Mouse (Mus musculus) embryonic facial prominence, embryonic 14.5 days (tissue): ENCODE measurements around the gene Ugt1a9. TPM values are rescaled to one million over a fixed set of nuclear protein-coding genes. Genes with fewer than 3 reads are reported as not detected.
"Not testable (repeated sequence)": the region's sequence is repeated elsewhere in the genome, so short reads cannot be mapped to it uniquely, and the experiment has no call there.

Source experiments
- ATAC-seq: fragments of 200-750 bp; cut with Nextera tagmentation; 2 replicates; pipeline ENCODE4 v1.8.0; 2017; ENCODE audit warnings: low read depth, moderate number of reproducible peaks, moderate TSS enrichment
- DNase-seq: peaks from one replicate; pipeline ENCODE4 v3.0.0-alpha.2; 2015; ENCODE audit warnings: low spot score
- H3K27ac ChIP-seq: fragments of 300-500 bp; sonication (generic); replicated peaks from 2 replicates; pipeline ENCODE4 v1.5.1; 2014; ENCODE audit warnings: low read depth, mild to moderate bottlenecking, low read length, moderate library complexity
- H3K27me3 ChIP-seq: fragments of 300-500 bp; sonication (generic); replicated peaks from 2 replicates; pipeline ENCODE4 v1.6.1; 2014; ENCODE audit warnings: low read length; ENCODE audit not compliant: control insufficient read depth, insufficient read depth
- H3K36me3 ChIP-seq: fragments of 300-500 bp; sonication (generic); 2 replicates; pipeline ENCODE4 v1.6.1; 2014; ENCODE audit warnings: low read length, mixed read lengths; ENCODE audit not compliant: control insufficient read depth, insufficient read depth
- H3K4me1 ChIP-seq: fragments of 300-500 bp; sonication (generic); 2 replicates; pipeline ENCODE4 v1.6.1; 2014; ENCODE audit warnings: antibody characterized with exemption, low read length; ENCODE audit not compliant: control insufficient read depth, insufficient read depth
- H3K4me2 ChIP-seq: fragments of 300-500 bp; sonication (generic); 2 replicates; pipeline ENCODE4 v1.6.1; 2014; ENCODE audit warnings: low read depth, mild to moderate bottlenecking, low read length, moderate library complexity, mixed read lengths
- H3K4me3 ChIP-seq: fragments of 300-500 bp; sonication (generic); 2 replicates; pipeline ENCODE4 v1.5.1; 2014; ENCODE audit warnings: low read depth, mild to moderate bottlenecking, low read length
- H3K9ac ChIP-seq: fragments of 300-500 bp; sonication (generic); 2 replicates; pipeline ENCODE4 v1.6.1; 2014; ENCODE audit warnings: low read depth, mild to moderate bottlenecking, low read length, moderate library complexity, mixed read lengths
- H3K9me3 ChIP-seq: fragments of 300-500 bp; sonication (generic); 2 replicates; pipeline ENCODE4 v1.6.1; 2016; ENCODE audit warnings: low read length; ENCODE audit not compliant: control insufficient read depth
- whole genome bisulfite sequencing: fragments of 180-500 bp; shearing (Covaris S2); extraction: QIAGEN DNeasy Blood & Tissue Kit; methylation state at CpG from one replicate; pipeline ENCODE4 v1.1.7; 2014; 5-methylcytosine and 5-hydroxymethylcytosine counted together
- polyA plus RNA-seq: library from polyadenylated mRNA; unstranded; fragments of >200 nt; fragmentation: Nextera tagmentation; extraction: Ambion mirVana; gene quantifications from 2 replicates; pipeline ENCODE4 v1.2.1, GENCODE M21; 2014

The Ugt1a9 gene
- polyA plus RNA-seq, 1 experiment from 2014 or later = not detected

GRCm38 (mm10) chr1:88121521-88121920 lies 50.9 kb downstream of the Ugt1a9 start:
- not testable (repeated sequence) for H3K4me1 ChIP-seq, H3K27me3 ChIP-seq, H3K4me3 ChIP-seq, H3K9ac ChIP-seq, H3K9me3 ChIP-seq, H3K36me3 ChIP-seq, H3K27ac ChIP-seq, ATAC-seq, DNase-seq, H3K4me2 ChIP-seq
- WGBS = no CpG with 5 or more reads among the region's 1 CpGs

GRCm38 (mm10) chr1:88125827-88126360 lies 55.3 kb downstream of the Ugt1a9 start:
- not testable (repeated sequence) for DNase-seq, H3K9me3 ChIP-seq, H3K36me3 ChIP-seq, H3K9ac ChIP-seq, H3K27me3 ChIP-seq, H3K4me2 ChIP-seq, ATAC-seq, H3K4me1 ChIP-seq, H3K27ac ChIP-seq, H3K4me3 ChIP-seq
- 80% methylated on average over 2 of the region's 4 CpGs for WGBS

GRCm38 (mm10) chr1:88129091-88129490 lies 58.5 kb downstream of the Ugt1a9 start:
- H3K9me3 ChIP-seq, H3K36me3 ChIP-seq, H3K27me3 ChIP-seq, DNase-seq, H3K4me2 ChIP-seq, H3K4me1 ChIP-seq, H3K4me3 ChIP-seq, H3K9ac ChIP-seq, H3K27ac ChIP-seq, ATAC-seq: not testable (repeated sequence)
- WGBS = 79% methylated on average over 2 of the region's 2 CpGs

GRCm38 (mm10) chr1:88130223-88130622 lies 59.6 kb downstream of the Ugt1a9 start:
- H3K9me3 ChIP-seq, H3K4me3 ChIP-seq, ATAC-seq, H3K9ac ChIP-seq, DNase-seq, H3K27me3 ChIP-seq, H3K27ac ChIP-seq, H3K4me2 ChIP-seq, H3K36me3 ChIP-seq: not testable (repeated sequence)
- peaks cover 13% of the 10 kb centered on the region; the same call in 1 of the 2 replicates for H3K4me1 ChIP-seq
- 83% methylated on average over 1 of the region's 1 CpGs for WGBS

- Histone ChIP-seq H3K36me3 (no peaks in the 10 kb centered on the region), H3K27me3 (no peaks in the 10 kb centered on the region), H3K4me2 (no peak overlapping the region), H3K27ac (peak overlapping the region; percentile 42), H3K4me1 (peaks cover 13% of the 10 kb centered on the region; the same call in 1 of the 2 replicates), H3K9ac (no peak overlapping the region), H3K9me3 (no peaks in the 10 kb centered on the region), H3K4me3 (no peak overlapping the region)
- 42% methylated on average over 3 of the region's 3 CpGs for WGBS
- DNase-seq = peak; percentile 34
- 0 out of 2 replicates have a peak, but pooled peaks have one; percentile 37 for ATAC-seq
Observed at GRCm38 (mm10) chr1:88133908-88134456, 63.4 kb downstream of the Ugt1a9 start.

- H3K9me3 ChIP-seq, H3K4me2 ChIP-seq, H3K4me3 ChIP-seq, H3K36me3 ChIP-seq, H3K27me3 ChIP-seq: not testable (repeated sequence)
- Histone ChIP-seq H3K27ac (peak within 1 kb of the TSS; percentile 42), H3K4me1 (peaks cover 13% of the 10 kb centered on the region; the same call in 1 of the 2 replicates), H3K9ac (peak within 1 kb of the TSS; percentile 14; the same call in 1 of the 2 replicates)
- ATAC-seq (peak; percentile 84), DNase-seq (peak; percentile 82)
- WGBS = 22% methylated on average over 4 of the region's 5 CpGs
Observed at GRCm38 (mm10) chr1:88134457-88135011, 63.9 kb downstream of the Ugt1a9 start, which contains the start of gene Ugt1a6a. Gene Ugt1a6a, plus strand, starts transcription at chr1:88134809.

GRCm38 (mm10) chr1:88135229-88135904 lies 64.8 kb downstream of the Ugt1a9 start:
- ATAC-seq, H3K9me3 ChIP-seq, H3K36me3 ChIP-seq, H3K4me3 ChIP-seq, H3K27ac ChIP-seq, H3K27me3 ChIP-seq, H3K4me2 ChIP-seq: not testable (repeated sequence)
- WGBS = 74% methylated on average over 5 of the region's 6 CpGs
- H3K4me1 ChIP-seq = peaks cover 13% of the 10 kb centered on the region; the same call in 1 of the 2 replicates
- H3K9ac ChIP-seq = peak overlapping the region; percentile 14; the same call in 1 of the 2 replicates
- DNase-seq = peak; percentile 19

GRCm38 (mm10) chr1:88136646-88137045 lies 66.0 kb downstream of the Ugt1a9 start:
- DNase-seq (no peak), ATAC-seq (no peak)
- Histone ChIP-seq H3K4me1 (peaks cover 13% of the 10 kb centered on the region; the same call in 1 of the 2 replicates), H3K9ac (no peak overlapping the region), H3K36me3 (no peaks in the 10 kb centered on the region), H3K4me3 (no peak overlapping the region), H3K27me3 (no peaks in the 10 kb centered on the region), H3K9me3 (no peaks in the 10 kb centered on the region), H3K27ac (no peak overlapping the region), H3K4me2 (no peak overlapping the region)
- 62% methylated on average over 2 of the region's 2 CpGs for WGBS
